Mouse (Mus musculus): ENCODE measurements around the gene Tle2. TPM values are rescaled to one million over a fixed set of nuclear protein-coding genes. Genes with fewer than 3 reads are reported as not detected.
A peak's percentile ranks its signal among the peaks of the same experiment; 100 is the strongest.

Gene Tle2
- polyA plus RNA-seq, 1 experiment = 115 TPM

GRCm38 (mm10) chr10:81572133-81572671 lies 2.2 kb upstream of the Tle2 start:
- Histone ChIP-seq H3K27ac (ENCODE audit: control insufficient read depth, insufficient read depth, low read length) (no peak overlapping the region), H3K27me3 (ENCODE audit: control insufficient read depth, insufficient read depth, low read length) (no peaks in the 10 kb centered on the region), H3K4me3 (ENCODE audit: control insufficient read depth, insufficient read depth, low read length) (no peak overlapping the region; the same call in 1 of the 2 replicates), H3K4me1 (replicated peaks; ENCODE audit: control insufficient read depth, insufficient read depth, low read length) (peaks cover 74% of the 10 kb centered on the region), H3K36me3 (ENCODE audit: control insufficient read depth, insufficient read depth, low read length) (no peaks in the 10 kb centered on the region)
- WGBS = 51% methylated on average over 9 of the region's 9 CpGs
- peak; percentile 30 for DNase-seq
- TF ChIP-seq POLR2A (IDR thresholded peaks at IDR 0.05; ENCODE audit: control insufficient read depth, extremely low read depth, insufficient read depth, low read length, poor library complexity) = no peak
- TF ChIP-seq CTCF (IDR thresholded peaks at IDR 0.05; ENCODE audit: borderline replicate concordance, control insufficient read depth, extremely low read depth, insufficient read depth, low read length, poor library complexity) = no peak

GRCm38 (mm10) chr10:81572975-81573374 lies 1.4 kb upstream of the Tle2 start:
- no peak for TF ChIP-seq CTCF (IDR thresholded peaks at IDR 0.05; ENCODE audit: borderline replicate concordance, control insufficient read depth, extremely low read depth, insufficient read depth, low read length, poor library complexity)
- TF ChIP-seq POLR2A (IDR thresholded peaks at IDR 0.05; ENCODE audit: control insufficient read depth, extremely low read depth, insufficient read depth, low read length, poor library complexity) = no peak
- Histone ChIP-seq H3K4me3 (ENCODE audit: control insufficient read depth, insufficient read depth, low read length) (no peak overlapping the region), H3K27me3 (ENCODE audit: control insufficient read depth, insufficient read depth, low read length) (no peaks in the 10 kb centered on the region), H3K36me3 (ENCODE audit: control insufficient read depth, insufficient read depth, low read length) (no peaks in the 10 kb centered on the region), H3K27ac (ENCODE audit: control insufficient read depth, insufficient read depth, low read length) (no peak overlapping the region), H3K4me1 (replicated peaks; ENCODE audit: control insufficient read depth, insufficient read depth, low read length) (peaks cover 67% of the 10 kb centered on the region)
- WGBS = 88% methylated on average over 9 of the region's 9 CpGs
- DNase-seq = no peak

- Histone ChIP-seq H3K4me1 (replicated peaks; ENCODE audit: control insufficient read depth, insufficient read depth, low read length) (peaks cover 50% of the 10 kb centered on the region), H3K27me3 (ENCODE audit: control insufficient read depth, insufficient read depth, low read length) (no peaks in the 10 kb centered on the region), H3K36me3 (ENCODE audit: control insufficient read depth, insufficient read depth, low read length) (no peaks in the 10 kb centered on the region), H3K27ac (ENCODE audit: control insufficient read depth, insufficient read depth, low read length) (no peak overlapping the region), H3K4me3 (ENCODE audit: control insufficient read depth, insufficient read depth, low read length) (peak overlapping the region; percentile 50)
- WGBS = under 1% methylated on average over 26 of the region's 30 CpGs
- no peak for TF ChIP-seq POLR2A (IDR thresholded peaks at IDR 0.05; ENCODE audit: control insufficient read depth, extremely low read depth, insufficient read depth, low read length, poor library complexity)
- peak; percentile 47 for DNase-seq
These were observed 859 bp downstream of the Tle2 start for GRCm38 (mm10) chr10:81575208-81575631.

- H3K27ac ChIP-seq (ENCODE audit: control insufficient read depth, insufficient read depth, low read length) = no peak overlapping the region
- H3K4me3 ChIP-seq (ENCODE audit: control insufficient read depth, insufficient read depth, low read length) = peak overlapping the region; percentile 50
- WGBS = 28% methylated on average over 6 of the region's 6 CpGs
These were observed 1.3 kb downstream of the Tle2 start for GRCm38 (mm10) chr10:81575695-81576094.

GRCm38 (mm10) chr10:81579967-81580366 lies 5.6 kb downstream of the Tle2 start:
- H3K36me3 ChIP-seq (ENCODE audit: control insufficient read depth, insufficient read depth, low read length) = no peaks in the 10 kb centered on the region
- H3K4me3 ChIP-seq (ENCODE audit: control insufficient read depth, insufficient read depth, low read length) = no peak overlapping the region
- H3K27ac ChIP-seq (ENCODE audit: control insufficient read depth, insufficient read depth, low read length) = no peak overlapping the region
- no peak for DNase-seq
- H3K4me1 ChIP-seq (replicated peaks; ENCODE audit: control insufficient read depth, insufficient read depth, low read length) = peaks cover 25% of the 10 kb centered on the region
- no peak for TF ChIP-seq CTCF (IDR thresholded peaks at IDR 0.05; ENCODE audit: borderline replicate concordance, control insufficient read depth, extremely low read depth, insufficient read depth, low read length, poor library complexity)
- TF ChIP-seq POLR2A (IDR thresholded peaks at IDR 0.05; ENCODE audit: control insufficient read depth, extremely low read depth, insufficient read depth, low read length, poor library complexity) = no peak
- H3K27me3 ChIP-seq (ENCODE audit: control insufficient read depth, insufficient read depth, low read length) = no peaks in the 10 kb centered on the region
- 19% methylated on average over 4 of the region's 4 CpGs for WGBS

More at GRCm38 (mm10) chr10:81575695-81576094, 1.3 kb downstream of the Tle2 start:
- Histone ChIP-seq H3K4me1 (replicated peaks; ENCODE audit: control insufficient read depth, insufficient read depth, low read length) (peaks cover 51% of the 10 kb centered on the region), H3K36me3 (ENCODE audit: control insufficient read depth, insufficient read depth, low read length) (no peaks in the 10 kb centered on the region), H3K27me3 (ENCODE audit: control insufficient read depth, insufficient read depth, low read length) (no peaks in the 10 kb centered on the region)
- TF ChIP-seq POLR2A (IDR thresholded peaks at IDR 0.05; ENCODE audit: control insufficient read depth, extremely low read depth, insufficient read depth, low read length, poor library complexity) = no peak
- TF ChIP-seq CTCF (IDR thresholded peaks at IDR 0.05; ENCODE audit: borderline replicate concordance, control insufficient read depth, extremely low read depth, insufficient read depth, low read length, poor library complexity) = no peak
- DNase-seq = peak; percentile 60

GRCm38 (mm10) chr10:81580441-81581070 lies 6.2 kb downstream of the Tle2 start:
- H3K4me3 ChIP-seq (ENCODE audit: control insufficient read depth, insufficient read depth, low read length) = no peak overlapping the region

More at GRCm38 (mm10) chr10:81580441-81581070, 6.2 kb downstream of the Tle2 start:
- DNase-seq = peak; percentile 20
- WGBS = 14% methylated on average over 25 of the region's 25 CpGs
- TF ChIP-seq CTCF (IDR thresholded peaks at IDR 0.05; ENCODE audit: borderline replicate concordance, control insufficient read depth, extremely low read depth, insufficient read depth, low read length, poor library complexity) (0 out of 2 replicates have a peak, but pooled peaks have one; percentile 11), POLR2A (IDR thresholded peaks at IDR 0.05; ENCODE audit: control insufficient read depth, extremely low read depth, insufficient read depth, low read length, poor library complexity) (no peak)
- Histone ChIP-seq H3K27ac (ENCODE audit: control insufficient read depth, insufficient read depth, low read length) (no peak overlapping the region), H3K27me3 (ENCODE audit: control insufficient read depth, insufficient read depth, low read length) (no peaks in the 10 kb centered on the region), H3K36me3 (ENCODE audit: control insufficient read depth, insufficient read depth, low read length) (no peaks in the 10 kb centered on the region), H3K4me1 (replicated peaks; ENCODE audit: control insufficient read depth, insufficient read depth, low read length) (peaks cover 20% of the 10 kb centered on the region)
